ENCODE assay signal across 23 mouse cellular contexts in genomic region chr7:91443913-91444312, GRCm38 (mm10).
DNase-seq lines count a peak whose midpoint lies in the region; ATAC-seq and TF ChIP-seq lines count a peak whose summit lies in the region.
"Had no signal": no experiment of that assay in that cellular context is flagged by ENCODE, and none has a peak within 500 bp of the region (broad histone marks: within the 10 kb centered on the region; RNA-seq: fewer than 3 reads in every experiment).

No protein-coding gene starts in this region.

- H3K36me3 ChIP-seq in intestine, embryonic 15.5 days = no peaks in the 10 kb centered on the region
- no peaks in the 10 kb centered on the region for H3K36me3 ChIP-seq in intestine, postnatal 0 days (ENCODE audit: control insufficient read depth, insufficient read depth)
- H3K36me3 ChIP-seq in midbrain, embryonic 15.5 days (replicated peaks) = no peaks in the 10 kb centered on the region
- no peaks in the 10 kb centered on the region for H3K36me3 ChIP-seq in midbrain, embryonic 11.5 days (ENCODE audit: control insufficient read depth, insufficient read depth, low read length)
- H3K36me3 ChIP-seq in forebrain, embryonic 15.5 days = no peaks in the 10 kb centered on the region
- H3K36me3 ChIP-seq in midbrain, embryonic 16.5 days (ENCODE audit: control insufficient read depth, insufficient read depth, low read length) = no peaks in the 10 kb centered on the region
- H3K36me3 ChIP-seq: embryonic facial prominence, embryonic 12.5 days; heart, embryonic 15.5 days; limb, embryonic 15.5 days; neural tube, embryonic 13.5 days had no signal

- DNase-seq in midbrain, embryonic 11.5 days (ENCODE audit: low spot score, missing footprints) = no peak
- DNase-seq in heart, adult 9 months (ENCODE audit: low spot score in 2 of 2) = no peak
- DNase-seq: adrenal gland, postnatal 10 days; cerebellum, adult 18-20 months; gastrocnemius, adult 2 months; heart, postnatal 4 days; kidney, adult 9 months; kidney, postnatal 25 days; left cerebral cortex, postnatal 4 days had no signal

- ATAC-seq in intestine, embryonic 15.5 days = peak; percentile 71
- ATAC-seq in intestine, postnatal 0 days = no peak
- no peak for ATAC-seq in midbrain, embryonic 15.5 days (replicated peaks)
- no peak for ATAC-seq in midbrain, embryonic 11.5 days (ENCODE audit: low FRiP score)
- ATAC-seq in forebrain, embryonic 15.5 days (replicated peaks) = no peak
- ATAC-seq in midbrain, embryonic 16.5 days = no peak
- ATAC-seq in frontal cortex, adult (ENCODE audit: low TSS enrichment) = no peak
- ATAC-seq: inflammation-experienced regulatory T-cells, adult 6 months had no signal

- no peaks in the 10 kb centered on the region for H3K27me3 ChIP-seq in intestine, embryonic 15.5 days (replicated peaks)
- no peaks in the 10 kb centered on the region for H3K27me3 ChIP-seq in intestine, postnatal 0 days (replicated peaks; ENCODE audit: control insufficient read depth, insufficient read depth, low read length)
- no peaks in the 10 kb centered on the region for H3K27me3 ChIP-seq in midbrain, embryonic 15.5 days (replicated peaks)
- no peaks in the 10 kb centered on the region for H3K27me3 ChIP-seq in midbrain, embryonic 11.5 days (ENCODE audit: control insufficient read depth, insufficient read depth, low read length)
- H3K27me3 ChIP-seq in forebrain, embryonic 15.5 days = no peaks in the 10 kb centered on the region
- no peaks in the 10 kb centered on the region for H3K27me3 ChIP-seq in midbrain, embryonic 16.5 days (ENCODE audit: control insufficient read depth, insufficient read depth, low read depth, low read length)
- H3K27me3 ChIP-seq: embryonic facial prominence, embryonic 12.5 days; heart, embryonic 15.5 days; limb, embryonic 15.5 days; neural tube, embryonic 13.5 days had no signal

- no peaks in the 10 kb centered on the region; the same call in 1 of the 2 replicates for H3K4me1 ChIP-seq in intestine, embryonic 15.5 days (replicated peaks)
- H3K4me1 ChIP-seq in intestine, postnatal 0 days (replicated peaks; ENCODE audit: control insufficient read depth, insufficient read depth, low read length) = no peaks in the 10 kb centered on the region
- H3K4me1 ChIP-seq in midbrain, embryonic 15.5 days = peaks cover 13% of the 10 kb centered on the region
- peaks cover 7% of the 10 kb centered on the region for H3K4me1 ChIP-seq in midbrain, embryonic 11.5 days (ENCODE audit: control insufficient read depth, insufficient read depth, low read length)
- peaks cover 26% of the 10 kb centered on the region for H3K4me1 ChIP-seq in forebrain, embryonic 15.5 days
- peaks cover 10% of the 10 kb centered on the region for H3K4me1 ChIP-seq in midbrain, embryonic 16.5 days (ENCODE audit: control insufficient read depth, insufficient read depth, low read length)
- H3K4me1 ChIP-seq: embryonic facial prominence, embryonic 12.5 days; heart, embryonic 15.5 days; limb, embryonic 15.5 days had no signal

- no peak for TF ChIP-seq CTCF in intestine, postnatal 0 days (IDR thresholded peaks at IDR 0.05; ENCODE audit: low read depth)

- no peaks in the 10 kb centered on the region for H3K9me3 ChIP-seq in intestine, embryonic 15.5 days
- H3K9me3 ChIP-seq in intestine, postnatal 0 days (ENCODE audit: control insufficient read depth) = no peaks in the 10 kb centered on the region
- H3K9me3 ChIP-seq in midbrain, embryonic 15.5 days = no peaks in the 10 kb centered on the region
- no peaks in the 10 kb centered on the region for H3K9me3 ChIP-seq in midbrain, embryonic 11.5 days (ENCODE audit: control insufficient read depth, low read length)
- H3K9me3 ChIP-seq in forebrain, embryonic 15.5 days = no peaks in the 10 kb centered on the region
- no peaks in the 10 kb centered on the region for H3K9me3 ChIP-seq in midbrain, embryonic 16.5 days (replicated peaks; ENCODE audit: control insufficient read depth, low read length, poor library complexity, severe bottlenecking)
- H3K9me3 ChIP-seq: embryonic facial prominence, embryonic 12.5 days; heart, embryonic 15.5 days; limb, embryonic 15.5 days; neural tube, embryonic 13.5 days had no signal

- H3K4me3 ChIP-seq in intestine, embryonic 15.5 days (replicated peaks) = no peak overlapping the region
- no peak overlapping the region for H3K4me3 ChIP-seq in intestine, postnatal 0 days (ENCODE audit: low read depth, low read length)
- H3K4me3 ChIP-seq in midbrain, embryonic 15.5 days = no peak overlapping the region
- H3K4me3 ChIP-seq in midbrain, embryonic 11.5 days (ENCODE audit: low read depth, low read length) = no peak overlapping the region
- H3K4me3 ChIP-seq in forebrain, embryonic 15.5 days = no peak overlapping the region
- no peak overlapping the region for H3K4me3 ChIP-seq in midbrain, embryonic 16.5 days (ENCODE audit: low read depth, low read length)
- H3K4me3 ChIP-seq: embryonic facial prominence, embryonic 12.5 days; gastrocnemius, adult 2 months; heart, embryonic 15.5 days; limb, embryonic 15.5 days; myocyte; neural tube, embryonic 13.5 days had no signal

- H3K4me2 ChIP-seq in intestine, embryonic 15.5 days (replicated peaks) = no peak overlapping the region
- no peak overlapping the region for H3K4me2 ChIP-seq in intestine, postnatal 0 days (replicated peaks; ENCODE audit: low read depth)
- H3K4me2 ChIP-seq in midbrain, embryonic 15.5 days = no peak overlapping the region
- H3K4me2 ChIP-seq in midbrain, embryonic 11.5 days = no peak overlapping the region
- H3K4me2 ChIP-seq in forebrain, embryonic 15.5 days (replicated peaks) = no peak overlapping the region
- H3K4me2 ChIP-seq in midbrain, embryonic 16.5 days (ENCODE audit: low read length) = no peak overlapping the region
- H3K4me2 ChIP-seq: embryonic facial prominence, embryonic 12.5 days; heart, embryonic 15.5 days; limb, embryonic 15.5 days; neural tube, embryonic 13.5 days had no signal

- 46% methylated on average over 3 of the region's 3 CpGs for WGBS in intestine, embryonic 15.5 days
- WGBS in intestine, postnatal 0 days = 31% methylated on average over 3 of the region's 3 CpGs
- WGBS in midbrain, embryonic 15.5 days = 74% methylated on average over 3 of the region's 3 CpGs
- WGBS in midbrain, embryonic 11.5 days = 87% methylated on average over 3 of the region's 3 CpGs
- 83% methylated on average over 3 of the region's 3 CpGs for WGBS in forebrain, embryonic 15.5 days
- 83% methylated on average over 3 of the region's 3 CpGs for WGBS in midbrain, embryonic 16.5 days

- no peak overlapping the region for H3K9ac ChIP-seq in intestine, embryonic 15.5 days
- no peak overlapping the region for H3K9ac ChIP-seq in intestine, postnatal 0 days (ENCODE audit: low read depth, low read length)
- no peak overlapping the region for H3K9ac ChIP-seq in midbrain, embryonic 15.5 days
- no peak overlapping the region for H3K9ac ChIP-seq in midbrain, embryonic 11.5 days (ENCODE audit: low read length)
- H3K9ac ChIP-seq in forebrain, embryonic 15.5 days (replicated peaks) = no peak overlapping the region
- H3K9ac ChIP-seq in midbrain, embryonic 16.5 days (ENCODE audit: low read depth, low read length) = no peak overlapping the region
- H3K9ac ChIP-seq: embryonic facial prominence, embryonic 12.5 days; heart, embryonic 15.5 days; limb, embryonic 15.5 days; liver, embryonic 14.5 days had no signal

- no peak overlapping the region for H3K27ac ChIP-seq in intestine, embryonic 15.5 days
- H3K27ac ChIP-seq in intestine, postnatal 0 days (ENCODE audit: low read depth, low read length) = no peak overlapping the region
- peak overlapping the region; percentile 78 for H3K27ac ChIP-seq in midbrain, embryonic 15.5 days
- no peak overlapping the region for H3K27ac ChIP-seq in midbrain, embryonic 11.5 days (ENCODE audit: low read depth, low read length)
- peak overlapping the region; percentile 89 for H3K27ac ChIP-seq in forebrain, embryonic 15.5 days (replicated peaks)
- H3K27ac ChIP-seq in midbrain, embryonic 16.5 days (ENCODE audit: low read length) = 0 out of 2 replicates have a peak overlapping the region, but pooled peaks have one; percentile 43
- H3K27ac ChIP-seq: embryonic facial prominence, embryonic 12.5 days; gastrocnemius, adult 2 months; heart, embryonic 15.5 days; limb, embryonic 15.5 days; liver, embryonic 14.5 days; macrophage had no signal

Comparison
In these comparisons a context has a peak if more than half of its experiments do, and no peak if none do; other contexts are left out.
1. H3K27ac ChIP-seq: peak in midbrain, embryonic 15.5 days (single experiment), forebrain, embryonic 15.5 days (single experiment) and midbrain, embryonic 16.5 days (single experiment); none in intestine, embryonic 15.5 days (single experiment), intestine, postnatal 0 days (single experiment) and midbrain, embryonic 11.5 days (single experiment).